Mouse (Mus musculus) limb, embryonic 15.5 days (tissue): ENCODE data around the gene Il18r1. TPM values are rescaled to one million over a fixed set of nuclear protein-coding genes. Genes with fewer than 3 reads are reported as not detected.

Experiments used
- ATAC-seq: fragments of 200-750 bp; cut with Nextera tagmentation; 2 replicates; pipeline ENCODE4 v1.8.0; 2017; ENCODE audit warnings: low read depth, moderate TSS enrichment; ENCODE audit not compliant: insufficient number of reproducible peaks, low FRiP score, low TSS enrichment
- H3K27ac ChIP-seq: fragments of 300-500 bp; sonication (generic); 2 replicates; pipeline ENCODE4 v1.5.1; 2015; ENCODE audit warnings: moderate library complexity, mild to moderate bottlenecking, inconsistent platforms
- H3K27me3 ChIP-seq: fragments of 300-500 bp; sonication (generic); 2 replicates; pipeline ENCODE4 v1.6.1; 2015; ENCODE audit warnings: inconsistent platforms
- H3K36me3 ChIP-seq: fragments of 300-500 bp; sonication (generic); 2 replicates; pipeline ENCODE4 v1.6.1; 2015; ENCODE audit warnings: inconsistent platforms
- H3K4me1 ChIP-seq: fragments of 300-500 bp; sonication (generic); 2 replicates; pipeline ENCODE4 v1.6.1; 2015; ENCODE audit warnings: inconsistent platforms
- H3K4me2 ChIP-seq: fragments of 300-500 bp; sonication (generic); 2 replicates; pipeline ENCODE4 v1.6.1; 2015; ENCODE audit warnings: mild to moderate bottlenecking, inconsistent platforms
- H3K4me3 ChIP-seq: fragments of 300-500 bp; sonication (generic); 2 replicates; pipeline ENCODE4 v1.5.1; 2015; ENCODE audit warnings: mild to moderate bottlenecking, inconsistent platforms
- H3K9ac ChIP-seq: fragments of 300-500 bp; sonication (generic); 2 replicates; pipeline ENCODE4 v1.6.1; 2015; ENCODE audit warnings: inconsistent platforms
- H3K9me3 ChIP-seq: fragments of 300-500 bp; sonication (generic); 2 replicates; pipeline ENCODE4 v1.6.1; 2016; ENCODE audit warnings: inconsistent platforms
- WGBS: fragments of 180-500 bp; shearing (Covaris S2); methylation state at CpG from one replicate; pipeline ENCODE4 v1.1.7; 2015; 5-methylcytosine and 5-hydroxymethylcytosine counted together
- polyA plus RNA-seq: library from polyadenylated mRNA; unstranded; fragments of >200 nt; fragmentation: Nextera tagmentation; extraction: Ambion mirVana; gene quantifications from 2 replicates; pipeline ENCODE4 v1.2.1, GENCODE M21; 2015

Il18r1 gene
- polyA plus RNA-seq, 1 experiment from 2014 or later = 0.65 TPM

- Histone ChIP-seq H3K27me3 (no peaks in the 10 kb centered on the region), H3K27ac (no peak overlapping the region), H3K9me3 (no peaks in the 10 kb centered on the region), H3K4me1 (0 out of 2 replicates have a peak, but pooled peaks cover 2% of the 10 kb centered on the region), H3K4me2 (no peak overlapping the region), H3K36me3 (no peaks in the 10 kb centered on the region), H3K9ac (no peak overlapping the region), H3K4me3 (no peak overlapping the region)
- ATAC-seq = no peak
- 46% methylated on average over 8 of the region's 8 CpGs for WGBS
Observed at GRCm38 (mm10) chr1:40439504-40439903, 25.8 kb upstream of the Il18r1 start.

GRCm38 (mm10) chr1:40444800-40445199 is 20.6 kb upstream of the Il18r1 start:
- 61% methylated on average over 3 of the region's 3 CpGs for WGBS
- Histone ChIP-seq H3K4me2 (no peak overlapping the region), H3K27ac (no peak overlapping the region), H3K4me1 (no peaks in the 10 kb centered on the region), H3K36me3 (no peaks in the 10 kb centered on the region), H3K27me3 (no peaks in the 10 kb centered on the region), H3K9ac (no peak overlapping the region), H3K9me3 (no peaks in the 10 kb centered on the region), H3K4me3 (no peak overlapping the region)
- ATAC-seq = no peak

- Histone ChIP-seq H3K4me1 (peaks cover 4% of the 10 kb centered on the region; the same call in 1 of the 2 replicates), H3K4me3 (no peak overlapping the region), H3K36me3 (no peaks in the 10 kb centered on the region), H3K27me3 (no peaks in the 10 kb centered on the region), H3K9ac (no peak overlapping the region), H3K4me2 (no peak overlapping the region), H3K9me3 (no peaks in the 10 kb centered on the region), H3K27ac (no peak overlapping the region)
- WGBS = 89% methylated on average over 4 of the region's 4 CpGs
- no peak for ATAC-seq
Observed at GRCm38 (mm10) chr1:40467306-40467705, 2.0 kb downstream of the Il18r1 start.

GRCm38 (mm10) chr1:40468805-40469204 is 3.5 kb downstream of the Il18r1 start:
- no peak for ATAC-seq
- WGBS = 70% methylated on average over 2 of the region's 2 CpGs

GRCm38 (mm10) chr1:40469900-40470299 is 4.5 kb downstream of the Il18r1 start:
- H3K27ac ChIP-seq = no peak overlapping the region
- H3K4me1 ChIP-seq = peaks cover 4% of the 10 kb centered on the region; the same call in 1 of the 2 replicates
- H3K9me3 ChIP-seq = no peaks in the 10 kb centered on the region
- no peaks in the 10 kb centered on the region for H3K36me3 ChIP-seq
- H3K4me2 ChIP-seq = no peak overlapping the region
- H3K4me3 ChIP-seq = no peak overlapping the region
- H3K27me3 ChIP-seq = no peaks in the 10 kb centered on the region
- ATAC-seq = no peak
- WGBS = 74% methylated on average over 12 of the region's 12 CpGs
- H3K9ac ChIP-seq = no peak overlapping the region

More at GRCm38 (mm10) chr1:40468805-40469204, 3.5 kb downstream of the Il18r1 start:
- no peak overlapping the region for H3K9ac ChIP-seq
- peaks cover 4% of the 10 kb centered on the region; the same call in 1 of the 2 replicates for H3K4me1 ChIP-seq
- no peaks in the 10 kb centered on the region for H3K27me3 ChIP-seq
- H3K4me3 ChIP-seq = no peak overlapping the region
- H3K4me2 ChIP-seq = no peak overlapping the region
- no peak overlapping the region for H3K27ac ChIP-seq
- no peaks in the 10 kb centered on the region for H3K36me3 ChIP-seq
- H3K9me3 ChIP-seq = no peaks in the 10 kb centered on the region

- no peak overlapping the region for H3K4me3 ChIP-seq
- H3K27ac ChIP-seq = no peak overlapping the region
- no peaks in the 10 kb centered on the region for H3K9me3 ChIP-seq
- no peaks in the 10 kb centered on the region for H3K4me1 ChIP-seq
- ATAC-seq = no peak
- H3K4me2 ChIP-seq = no peak overlapping the region
- WGBS = 89% methylated on average over 1 of the region's 1 CpGs
- no peaks in the 10 kb centered on the region for H3K27me3 ChIP-seq
- H3K9ac ChIP-seq = no peak overlapping the region
- no peaks in the 10 kb centered on the region for H3K36me3 ChIP-seq
Observed at GRCm38 (mm10) chr1:40472401-40472800, 7.0 kb downstream of the Il18r1 start.

GRCm38 (mm10) chr1:40473640-40474039 is 8.3 kb downstream of the Il18r1 start:
- Histone ChIP-seq H3K9me3 (no peaks in the 10 kb centered on the region), H3K27ac (no peak overlapping the region), H3K27me3 (no peaks in the 10 kb centered on the region), H3K36me3 (no peaks in the 10 kb centered on the region), H3K4me2 (no peak overlapping the region), H3K4me1 (no peaks in the 10 kb centered on the region), H3K9ac (no peak overlapping the region), H3K4me3 (no peak overlapping the region)
- 83% methylated on average over 4 of the region's 4 CpGs for WGBS
- ATAC-seq = no peak

GRCm38 (mm10) chr1:40474336-40474735 is 9.0 kb downstream of the Il18r1 start:
- Histone ChIP-seq H3K4me3 (no peak overlapping the region), H3K4me2 (no peak overlapping the region), H3K4me1 (no peaks in the 10 kb centered on the region), H3K36me3 (no peaks in the 10 kb centered on the region), H3K9ac (no peak overlapping the region), H3K9me3 (no peaks in the 10 kb centered on the region), H3K27me3 (no peaks in the 10 kb centered on the region), H3K27ac (no peak overlapping the region)
- WGBS = 85% methylated on average over 5 of the region's 5 CpGs
- no peak for ATAC-seq

- H3K27ac ChIP-seq = no peak overlapping the region
- no peaks in the 10 kb centered on the region for H3K9me3 ChIP-seq
- 64% methylated on average over 3 of the region's 3 CpGs for WGBS
- H3K4me1 ChIP-seq = no peaks in the 10 kb centered on the region
- H3K4me2 ChIP-seq = no peak overlapping the region
- H3K36me3 ChIP-seq = no peaks in the 10 kb centered on the region
- H3K9ac ChIP-seq = no peak overlapping the region
- ATAC-seq = no peak
- no peak overlapping the region for H3K4me3 ChIP-seq
- no peaks in the 10 kb centered on the region for H3K27me3 ChIP-seq
Observed at GRCm38 (mm10) chr1:40475697-40476096, 10.3 kb downstream of the Il18r1 start.

GRCm38 (mm10) chr1:40476756-40477155 is 11.4 kb downstream of the Il18r1 start:
- WGBS = 66% methylated on average over 4 of the region's 4 CpGs
- no peak overlapping the region for H3K9ac ChIP-seq
- H3K27me3 ChIP-seq = no peaks in the 10 kb centered on the region
- H3K4me1 ChIP-seq = no peaks in the 10 kb centered on the region
- H3K36me3 ChIP-seq = no peaks in the 10 kb centered on the region
- H3K9me3 ChIP-seq = no peaks in the 10 kb centered on the region
- no peak overlapping the region for H3K27ac ChIP-seq
- no peak overlapping the region for H3K4me3 ChIP-seq
- ATAC-seq = no peak
- H3K4me2 ChIP-seq = no peak overlapping the region

GRCm38 (mm10) chr1:40479505-40479923 is 14.2 kb downstream of the Il18r1 start:
- WGBS = 76% methylated on average over 6 of the region's 6 CpGs
- Histone ChIP-seq H3K4me2 (no peak overlapping the region), H3K9me3 (no peaks in the 10 kb centered on the region), H3K27me3 (no peaks in the 10 kb centered on the region), H3K27ac (no peak overlapping the region), H3K4me3 (no peak overlapping the region), H3K36me3 (no peaks in the 10 kb centered on the region), H3K4me1 (no peaks in the 10 kb centered on the region), H3K9ac (no peak overlapping the region)
- no peak for ATAC-seq

- H3K36me3 ChIP-seq = no peaks in the 10 kb centered on the region
- ATAC-seq = no peak
- H3K4me1 ChIP-seq = no peaks in the 10 kb centered on the region
- WGBS = 83% methylated on average over 4 of the region's 4 CpGs
- H3K9ac ChIP-seq = no peak overlapping the region
- H3K9me3 ChIP-seq = no peaks in the 10 kb centered on the region
- no peak overlapping the region for H3K4me2 ChIP-seq
- H3K27me3 ChIP-seq = no peaks in the 10 kb centered on the region
- H3K4me3 ChIP-seq = no peak overlapping the region
- H3K27ac ChIP-seq = no peak overlapping the region
Observed at GRCm38 (mm10) chr1:40494594-40494993, 29.2 kb downstream of the Il18r1 start.

GRCm38 (mm10) chr1:40499708-40500107 is 34.4 kb downstream of the Il18r1 start:
- Histone ChIP-seq H3K27me3 (no peaks in the 10 kb centered on the region), H3K4me1 (no peaks in the 10 kb centered on the region), H3K9ac (no peak overlapping the region), H3K4me2 (no peak overlapping the region), H3K9me3 (no peaks in the 10 kb centered on the region), H3K36me3 (no peaks in the 10 kb centered on the region), H3K27ac (no peak overlapping the region), H3K4me3 (no peak overlapping the region)
- 64% methylated on average over 1 of the region's 1 CpGs for WGBS
- no peak for ATAC-seq
